Mouse (Mus musculus): ENCODE data around the gene Camk2d. TPM values are rescaled to one million over a fixed set of nuclear protein-coding genes. Genes with fewer than 3 reads are reported as not detected.
A peak's percentile ranks its signal among the peaks of the same experiment; 100 is the strongest.

Gene Camk2d
- polyA plus RNA-seq (2012; rRNA removed): 43.4 and 54.7 TPM in 2 replicates

GRCm38 (mm10) chr3:126596086-126596485 lies at the start of gene Camk2d:
Gene Camk2d (plus strand): TSS chr3:126596302.
- Histone ChIP-seq H3K36me3 (ENCODE audit: control insufficient read depth, insufficient read depth, low read length) (peaks cover 4% of the 10 kb centered on the region), H3K27ac (ENCODE audit: insufficient read depth, low read length) (peak within 1 kb of the TSS; percentile 98), H3K27me3 (ENCODE audit: control insufficient read depth, insufficient read depth, low read length) (no peaks in the 10 kb centered on the region), H3K4me1 (ENCODE audit: control insufficient read depth, insufficient read depth, insufficient read length) (no peaks in the 10 kb centered on the region), H3K4me3 (ENCODE audit: extremely low read depth, insufficient read depth, insufficient read length) (peak within 1 kb of the TSS; percentile 86)
- no peak for TF ChIP-seq CTCF (IDR thresholded peaks at IDR 0.05; ENCODE audit: extremely low read depth, insufficient read depth, insufficient read length, insufficient replicate concordance)
- peak; percentile 88 for TF ChIP-seq POLR2A (IDR thresholded peaks at IDR 0.05; ENCODE audit: low read depth, low read length)
- peak; percentile 97 to 98 for DNase-seq (ENCODE audit: low read depth in 1 of 2, low spot score in 2 of 2)
- WGBS: under 1% methylated on average over 16 of the region's 16 CpGs

GRCm38 (mm10) chr3:126547941-126548340 lies 48.2 kb upstream of the Camk2d start:
- Histone ChIP-seq H3K27ac (ENCODE audit: insufficient read depth, low read length) (no peak overlapping the region), H3K27me3 (ENCODE audit: control insufficient read depth, insufficient read depth, low read length) (no peaks in the 10 kb centered on the region), H3K36me3 (ENCODE audit: control insufficient read depth, insufficient read depth, low read length) (no peaks in the 10 kb centered on the region), H3K4me1 (ENCODE audit: control insufficient read depth, insufficient read depth, insufficient read length) (no peaks in the 10 kb centered on the region; the same call in 1 of the 2 replicates), H3K4me3 (ENCODE audit: extremely low read depth, insufficient read depth, insufficient read length) (no peak overlapping the region)
- DNase-seq (ENCODE audit: low read depth in 1 of 2, low spot score in 2 of 2): no peak
- TF ChIP-seq CTCF (IDR thresholded peaks at IDR 0.05; ENCODE audit: extremely low read depth, insufficient read depth, insufficient read length, insufficient replicate concordance): no peak
- TF ChIP-seq POLR2A (IDR thresholded peaks at IDR 0.05; ENCODE audit: low read depth, low read length): no peak

GRCm38 (mm10) chr3:126563646-126564045 lies 32.5 kb upstream of the Camk2d start:
- TF ChIP-seq POLR2A (IDR thresholded peaks at IDR 0.05; ENCODE audit: low read depth, low read length) (no peak), CTCF (IDR thresholded peaks at IDR 0.05; ENCODE audit: extremely low read depth, insufficient read depth, insufficient read length, insufficient replicate concordance) (no peak)
- 67% methylated on average over 2 of the region's 2 CpGs for WGBS
- no peak for DNase-seq (ENCODE audit: low read depth in 1 of 2, low spot score in 2 of 2)
- Histone ChIP-seq H3K4me3 (ENCODE audit: extremely low read depth, insufficient read depth, insufficient read length) (no peak overlapping the region), H3K27ac (ENCODE audit: insufficient read depth, low read length) (no peak overlapping the region), H3K27me3 (ENCODE audit: control insufficient read depth, insufficient read depth, low read length) (no peaks in the 10 kb centered on the region), H3K4me1 (ENCODE audit: control insufficient read depth, insufficient read depth, insufficient read length) (no peaks in the 10 kb centered on the region), H3K36me3 (ENCODE audit: control insufficient read depth, insufficient read depth, low read length) (no peaks in the 10 kb centered on the region)

- 80% methylated on average over 1 of the region's 1 CpGs for WGBS
- H3K27ac ChIP-seq (ENCODE audit: insufficient read depth, low read length): no peak overlapping the region
- H3K27me3 ChIP-seq (ENCODE audit: control insufficient read depth, insufficient read depth, low read length): no peaks in the 10 kb centered on the region
- H3K36me3 ChIP-seq (ENCODE audit: control insufficient read depth, insufficient read depth, low read length): no peaks in the 10 kb centered on the region
- no peak overlapping the region for H3K4me3 ChIP-seq (ENCODE audit: extremely low read depth, insufficient read depth, insufficient read length)
- no peak for TF ChIP-seq POLR2A (IDR thresholded peaks at IDR 0.05; ENCODE audit: low read depth, low read length)
- no peak for TF ChIP-seq CTCF (IDR thresholded peaks at IDR 0.05; ENCODE audit: extremely low read depth, insufficient read depth, insufficient read length, insufficient replicate concordance)
- H3K4me1 ChIP-seq (ENCODE audit: control insufficient read depth, insufficient read depth, insufficient read length): no peaks in the 10 kb centered on the region
- DNase-seq (ENCODE audit: low read depth in 1 of 2, low spot score in 2 of 2): no peak
These were observed 25.5 kb upstream of the Camk2d start for GRCm38 (mm10) chr3:126570628-126571027.

- H3K27ac ChIP-seq (ENCODE audit: insufficient read depth, low read length): no peak overlapping the region
- H3K4me1 ChIP-seq (ENCODE audit: control insufficient read depth, insufficient read depth, insufficient read length): no peaks in the 10 kb centered on the region
- TF ChIP-seq CTCF (IDR thresholded peaks at IDR 0.05; ENCODE audit: extremely low read depth, insufficient read depth, insufficient read length, insufficient replicate concordance) (no peak), POLR2A (IDR thresholded peaks at IDR 0.05; ENCODE audit: low read depth, low read length) (no peak)
- no peaks in the 10 kb centered on the region for H3K27me3 ChIP-seq (ENCODE audit: control insufficient read depth, insufficient read depth, low read length)
- H3K36me3 ChIP-seq (ENCODE audit: control insufficient read depth, insufficient read depth, low read length): no peaks in the 10 kb centered on the region
- no peak for DNase-seq (ENCODE audit: low read depth in 1 of 2, low spot score in 2 of 2)
- H3K4me3 ChIP-seq (ENCODE audit: extremely low read depth, insufficient read depth, insufficient read length): no peak overlapping the region
- WGBS: 29% methylated on average over 5 of the region's 5 CpGs
These were observed 23.2 kb upstream of the Camk2d start for GRCm38 (mm10) chr3:126572915-126573314.

- no peak overlapping the region for H3K4me3 ChIP-seq (ENCODE audit: extremely low read depth, insufficient read depth, insufficient read length)
- TF ChIP-seq POLR2A (IDR thresholded peaks at IDR 0.05; ENCODE audit: low read depth, low read length) (no peak), CTCF (IDR thresholded peaks at IDR 0.05; ENCODE audit: extremely low read depth, insufficient read depth, insufficient read length, insufficient replicate concordance) (peak; percentile 22; the same call in 1 of the 2 replicates)
- no peaks in the 10 kb centered on the region for H3K27me3 ChIP-seq (ENCODE audit: control insufficient read depth, insufficient read depth, low read length)
- H3K36me3 ChIP-seq (ENCODE audit: control insufficient read depth, insufficient read depth, low read length): no peaks in the 10 kb centered on the region
- no peak for DNase-seq (ENCODE audit: low read depth in 1 of 2, low spot score in 2 of 2)
- 78% methylated on average over 2 of the region's 2 CpGs for WGBS
- no peak overlapping the region for H3K27ac ChIP-seq (ENCODE audit: insufficient read depth, low read length)
- no peaks in the 10 kb centered on the region for H3K4me1 ChIP-seq (ENCODE audit: control insufficient read depth, insufficient read depth, insufficient read length)
These were observed 20.2 kb upstream of the Camk2d start for GRCm38 (mm10) chr3:126575927-126576326.

- TF ChIP-seq CTCF (IDR thresholded peaks at IDR 0.05; ENCODE audit: extremely low read depth, insufficient read depth, insufficient read length, insufficient replicate concordance) (no peak), POLR2A (IDR thresholded peaks at IDR 0.05; ENCODE audit: low read depth, low read length) (no peak)
- no peak overlapping the region for H3K27ac ChIP-seq (ENCODE audit: insufficient read depth, low read length)
- H3K27me3 ChIP-seq (ENCODE audit: control insufficient read depth, insufficient read depth, low read length): no peaks in the 10 kb centered on the region
- H3K36me3 ChIP-seq (ENCODE audit: control insufficient read depth, insufficient read depth, low read length): no peaks in the 10 kb centered on the region
- no peak for DNase-seq (ENCODE audit: low read depth in 1 of 2, low spot score in 2 of 2)
- no peak overlapping the region for H3K4me3 ChIP-seq (ENCODE audit: extremely low read depth, insufficient read depth, insufficient read length)
- 89% methylated on average over 3 of the region's 3 CpGs for WGBS
- no peaks in the 10 kb centered on the region for H3K4me1 ChIP-seq (ENCODE audit: control insufficient read depth, insufficient read depth, insufficient read length)
These were observed 10.0 kb upstream of the Camk2d start for GRCm38 (mm10) chr3:126586134-126586533.

Data from spleen, adult 2 months (tissue).